Mouse (Mus musculus): ENCODE measurements around the gene Ranbp1. TPM values are rescaled to one million over a fixed set of nuclear protein-coding genes. Genes with fewer than 3 reads are reported as not detected.
A peak's percentile ranks its signal among the peaks of the same experiment; 100 is the strongest.

Ranbp1 gene
- total RNA-seq, 1 experiment from 2014 or later = 518 TPM

- peak; percentile 30 for ATAC-seq (replicated peaks; ENCODE audit: low read depth, poor library complexity, severe bottlenecking)
These were observed 13.0 kb downstream of the Ranbp1 start for GRCm38 (mm10) chr16:18235389-18236065.

- peak; percentile 45 for ATAC-seq (replicated peaks; ENCODE audit: low read depth, poor library complexity, severe bottlenecking)
These were observed 13.7 kb downstream of the Ranbp1 start, which contains the start of gene Zdhhc8 for GRCm38 (mm10) chr16:18234671-18235388. Zdhhc8 (minus strand) TSS chr16:18235136.

- ATAC-seq (replicated peaks; ENCODE audit: low read depth, poor library complexity, severe bottlenecking) = 0 out of 2 replicates have a peak, but pooled peaks have one; percentile 22
These were observed 14.4 kb downstream of the Ranbp1 start for GRCm38 (mm10) chr16:18233919-18234670.

GRCm38 (mm10) chr16:18233451-18233850 is 15.1 kb downstream of the Ranbp1 start:
- ATAC-seq (replicated peaks; ENCODE audit: low read depth, poor library complexity, severe bottlenecking) = 0 out of 2 replicates have a peak, but pooled peaks have one; percentile 23

GRCm38 (mm10) chr16:18231451-18231850 is 17.1 kb downstream of the Ranbp1 start:
- ATAC-seq (replicated peaks; ENCODE audit: low read depth, poor library complexity, severe bottlenecking) = no peak

- no peak for ATAC-seq (replicated peaks; ENCODE audit: low read depth, poor library complexity, severe bottlenecking)
These were observed 17.5 kb downstream of the Ranbp1 start for GRCm38 (mm10) chr16:18231047-18231446.

GRCm38 (mm10) chr16:18230617-18231016 is 17.9 kb downstream of the Ranbp1 start:
- no peak for ATAC-seq (replicated peaks; ENCODE audit: low read depth, poor library complexity, severe bottlenecking)

- peak; percentile 15; the same call in 1 of the 2 replicates for ATAC-seq (replicated peaks; ENCODE audit: low read depth, poor library complexity, severe bottlenecking)
These were observed 18.9 kb downstream of the Ranbp1 start for GRCm38 (mm10) chr16:18229622-18230021.

- no peak for ATAC-seq (replicated peaks; ENCODE audit: low read depth, poor library complexity, severe bottlenecking)
These were observed 19.7 kb downstream of the Ranbp1 start for GRCm38 (mm10) chr16:18228856-18229255.

GRCm38 (mm10) chr16:18227897-18228422 is 20.6 kb downstream of the Ranbp1 start:
- no peak for ATAC-seq (replicated peaks; ENCODE audit: low read depth, poor library complexity, severe bottlenecking)

GRCm38 (mm10) chr16:18227187-18227586 is 21.3 kb downstream of the Ranbp1 start:
- no peak for ATAC-seq (replicated peaks; ENCODE audit: low read depth, poor library complexity, severe bottlenecking)

- no peak for ATAC-seq (replicated peaks; ENCODE audit: low read depth, poor library complexity, severe bottlenecking)
These were observed 26.3 kb downstream of the Ranbp1 start for GRCm38 (mm10) chr16:18222188-18222587.

- no peak for ATAC-seq (replicated peaks; ENCODE audit: low read depth, poor library complexity, severe bottlenecking)
These were observed 27.0 kb downstream of the Ranbp1 start for GRCm38 (mm10) chr16:18221543-18221898.

- no peak for ATAC-seq (replicated peaks; ENCODE audit: low read depth, poor library complexity, severe bottlenecking)
These were observed 27.5 kb downstream of the Ranbp1 start for GRCm38 (mm10) chr16:18220856-18221542.

GRCm38 (mm10) chr16:18220001-18220400 is 28.5 kb downstream of the Ranbp1 start:
- peak; percentile 55 for ATAC-seq (replicated peaks; ENCODE audit: low read depth, poor library complexity, severe bottlenecking)

GRCm38 (mm10) chr16:18218580-18218996 is 29.9 kb downstream of the Ranbp1 start:
- ATAC-seq (replicated peaks; ENCODE audit: low read depth, poor library complexity, severe bottlenecking) = no peak

GRCm38 (mm10) chr16:18217579-18217978 is 31.0 kb downstream of the Ranbp1 start, which contains the start of gene Ccdc188:
Ccdc188 (plus strand) TSS chr16:18217879.
- no peak for ATAC-seq (replicated peaks; ENCODE audit: low read depth, poor library complexity, severe bottlenecking)

GRCm38 (mm10) chr16:18214858-18215257 is 33.7 kb downstream of the Ranbp1 start:
- ATAC-seq (replicated peaks; ENCODE audit: low read depth, poor library complexity, severe bottlenecking) = no peak

- ATAC-seq (replicated peaks; ENCODE audit: low read depth, poor library complexity, severe bottlenecking) = no peak
These were observed 34.8 kb downstream of the Ranbp1 start for GRCm38 (mm10) chr16:18213689-18214088.
